Mouse (Mus musculus): ENCODE results near the gene Lrch1.

DNA sequence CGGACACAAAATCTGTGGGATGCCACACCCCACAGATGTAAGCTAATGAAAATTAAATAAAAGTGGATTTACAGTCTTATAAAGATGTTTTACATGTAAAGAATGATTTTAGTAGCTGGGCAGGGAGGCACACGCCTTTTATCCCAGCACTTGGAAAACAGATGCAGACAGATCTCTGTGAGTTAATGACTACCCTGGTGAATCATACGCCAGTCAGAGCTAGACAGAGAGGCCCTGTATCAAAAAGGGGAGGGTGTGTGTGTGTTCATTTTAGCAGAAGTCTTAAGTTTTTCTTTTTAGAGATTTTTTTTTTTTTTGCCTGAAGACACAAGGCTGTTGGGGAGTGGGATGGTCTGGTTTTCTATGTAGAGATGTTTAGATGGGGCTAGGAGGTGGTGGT lies 160.0 kb downstream of the Lrch1 start:
- TF ChIP-seq POLR2A (IDR thresholded peaks at IDR 0.05; ENCODE audit: insufficient read depth, low read depth, low read length) (no peak), CTCF (IDR thresholded peaks at IDR 0.05; ENCODE audit: insufficient read depth, low read depth, low read length) (no peak)
